Mouse (Mus musculus): ENCODE data around the gene Tmub2.

The Tmub2 gene

GRCm38 (mm10) chr11:102308979-102309378 lies 24.2 kb downstream of the Tmub2 start:
- DNase-seq, result peak; percentile 99

DNA sequence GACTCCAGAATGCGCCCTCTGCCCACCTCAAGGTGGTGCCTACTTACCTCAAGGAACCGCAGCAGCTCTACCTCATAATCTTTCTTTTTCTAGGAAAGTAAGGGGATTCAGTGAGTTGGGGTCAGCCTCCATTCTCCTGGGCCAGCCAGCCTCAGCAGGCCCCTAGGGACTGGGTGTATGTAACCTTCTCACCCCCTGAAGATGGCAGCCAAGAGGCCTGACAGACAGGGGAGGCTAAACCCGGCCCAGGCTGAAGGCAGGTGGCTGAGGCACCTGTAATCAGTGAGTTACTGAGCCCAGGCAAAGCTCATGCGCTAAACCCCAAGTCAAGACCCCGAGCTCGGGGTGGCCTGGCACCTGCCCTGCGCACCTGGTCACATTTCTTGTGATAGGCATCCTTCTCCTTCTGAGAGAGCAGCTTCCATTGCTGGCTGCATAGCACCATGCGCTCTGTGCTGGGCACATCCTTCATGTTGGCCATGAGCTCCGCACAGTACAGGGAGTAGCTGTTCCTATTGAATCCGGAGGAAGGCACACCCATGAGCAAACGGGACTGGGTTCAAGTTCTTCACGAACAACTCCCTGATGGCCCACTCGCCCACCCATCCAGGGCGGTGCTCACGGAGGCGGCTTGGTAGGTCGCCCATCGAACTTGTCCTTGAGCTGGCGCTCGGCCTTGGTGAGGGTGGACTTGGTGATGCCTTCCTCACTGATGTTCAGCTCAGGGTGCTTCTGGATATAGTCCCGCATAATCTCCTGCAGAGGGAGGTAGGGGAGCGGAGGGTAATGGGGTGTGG lies 25.3 kb downstream of the Tmub2 start:
- no peak for DNase-seq

GRCm38 (mm10) chr11:102310768-102311695 lies 26.3 kb downstream of the Tmub2 start:
- no peak for DNase-seq

DNA sequence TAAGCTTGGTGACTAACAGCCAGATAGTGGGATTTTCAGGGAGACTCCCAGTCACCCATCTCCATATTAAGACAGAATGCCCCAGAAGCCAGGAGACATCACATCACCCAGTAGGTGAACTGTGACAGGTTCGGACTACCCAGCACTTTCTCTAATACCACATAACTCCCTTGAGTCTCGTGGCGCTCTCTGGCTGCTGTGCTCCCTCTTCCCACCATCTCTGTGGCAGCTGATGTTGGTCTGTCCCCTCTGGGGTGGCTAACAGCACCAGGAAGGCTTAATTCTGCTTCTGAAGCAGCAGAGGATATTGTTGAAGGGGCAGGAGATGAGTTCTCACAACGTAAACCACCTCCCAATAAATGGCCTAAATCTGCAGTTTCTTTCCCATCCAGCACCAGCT lies 27.2 kb downstream of the Tmub2 start:
- no peak for DNase-seq

DNA sequence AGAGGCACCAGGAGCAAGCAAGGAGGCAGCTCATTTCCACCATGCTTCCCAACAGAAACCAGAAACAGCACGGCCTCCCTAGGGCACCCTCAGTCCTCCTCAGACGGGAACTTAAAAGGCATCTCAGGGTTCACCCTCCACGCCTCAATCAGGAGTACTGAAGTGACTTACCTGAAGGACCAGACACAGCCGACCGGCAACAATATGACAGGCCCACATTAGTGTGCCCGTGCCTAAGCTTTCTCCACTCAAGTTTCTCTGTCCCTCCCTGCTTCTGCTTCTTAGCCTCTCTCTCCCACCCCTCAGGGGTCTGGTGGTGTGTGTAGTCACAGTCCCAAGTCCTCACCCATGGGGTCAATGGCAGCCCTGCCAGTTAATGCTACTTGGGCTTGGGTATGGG lies 27.9 kb downstream of the Tmub2 start:
- no peak for DNase-seq

GRCm38 (mm10) chr11:102314321-102314720 lies 29.6 kb downstream of the Tmub2 start:
- DNase-seq, result no peak

DNA sequence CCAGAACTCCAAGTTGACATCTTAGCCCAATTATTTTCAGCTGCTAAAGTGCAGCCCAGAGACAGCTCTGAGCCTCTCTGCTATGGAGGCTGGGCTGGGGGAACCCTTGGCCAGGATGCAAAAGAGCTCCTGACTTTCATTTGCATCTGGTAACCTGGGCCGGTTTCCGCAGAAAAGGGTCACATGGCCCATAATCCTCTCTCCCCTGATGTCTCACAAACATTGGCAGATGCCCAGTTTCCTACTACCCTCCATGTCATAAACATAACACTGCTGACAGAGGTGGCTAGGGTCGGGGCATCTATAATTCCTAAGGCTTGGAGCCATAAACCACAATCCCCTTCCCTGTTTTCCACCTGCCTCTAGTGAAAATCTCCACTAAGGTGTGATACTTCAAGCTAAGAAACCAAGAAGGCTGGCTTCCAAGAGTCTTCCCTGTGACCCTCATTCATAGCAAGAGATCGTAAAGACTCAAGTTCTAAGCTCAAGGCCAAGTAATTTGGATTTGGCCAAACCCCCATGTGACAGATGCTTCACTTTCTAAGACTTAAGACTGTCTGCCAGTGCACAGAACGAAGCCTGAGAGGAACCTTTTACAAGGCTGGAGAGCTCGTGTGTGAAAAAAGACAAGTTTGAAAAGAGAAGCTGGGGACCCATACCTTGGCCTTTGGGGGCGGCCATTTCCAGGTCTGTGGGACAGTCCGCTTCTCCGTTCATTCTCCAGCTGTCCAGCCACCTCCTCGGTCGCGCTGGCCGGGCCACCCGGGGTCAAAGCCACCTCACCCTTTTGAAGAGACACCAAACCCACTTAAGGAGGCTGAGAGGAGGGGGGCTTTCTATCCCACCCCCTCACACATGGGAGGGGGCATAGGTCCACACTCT lies 31.2 kb downstream of the Tmub2 start:
- DNase-seq, result no peak

GRCm38 (mm10) chr11:102316572-102317297 lies 32.0 kb downstream of the Tmub2 start:
- DNase-seq, result peak; percentile 92

DNA sequence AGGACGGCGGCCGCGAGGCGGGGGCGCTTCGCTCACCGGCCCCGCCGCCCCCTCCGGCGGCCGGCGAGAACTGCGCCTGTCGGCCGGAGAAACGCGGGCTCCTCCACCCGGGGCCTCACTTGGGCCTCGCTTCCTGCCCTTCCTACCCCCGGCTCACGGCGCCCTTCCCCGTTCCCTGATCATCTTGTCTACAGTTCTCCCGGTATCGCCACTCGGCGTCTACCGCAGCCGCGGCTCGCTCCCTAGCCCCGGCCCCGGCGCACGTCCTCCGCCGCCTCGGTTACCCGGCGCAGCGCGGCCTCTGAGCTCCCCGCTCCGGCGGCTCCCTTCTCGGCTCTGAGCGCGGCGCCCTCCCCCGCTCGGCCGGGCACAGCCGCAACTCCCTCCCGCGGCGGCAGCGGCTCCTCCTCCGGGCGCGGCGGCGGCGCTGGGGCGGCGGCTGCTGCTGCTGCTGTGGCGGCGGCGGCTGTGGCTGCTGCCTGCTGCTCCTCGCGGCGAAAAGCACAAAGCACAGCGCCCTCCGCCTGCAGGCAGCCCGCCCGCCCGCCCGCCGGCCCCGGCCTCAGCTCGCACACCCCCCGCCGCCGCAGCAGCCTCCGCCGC lies 32.7 kb downstream of the Tmub2 start:
- DNase-seq, result peak; percentile 53

DNA sequence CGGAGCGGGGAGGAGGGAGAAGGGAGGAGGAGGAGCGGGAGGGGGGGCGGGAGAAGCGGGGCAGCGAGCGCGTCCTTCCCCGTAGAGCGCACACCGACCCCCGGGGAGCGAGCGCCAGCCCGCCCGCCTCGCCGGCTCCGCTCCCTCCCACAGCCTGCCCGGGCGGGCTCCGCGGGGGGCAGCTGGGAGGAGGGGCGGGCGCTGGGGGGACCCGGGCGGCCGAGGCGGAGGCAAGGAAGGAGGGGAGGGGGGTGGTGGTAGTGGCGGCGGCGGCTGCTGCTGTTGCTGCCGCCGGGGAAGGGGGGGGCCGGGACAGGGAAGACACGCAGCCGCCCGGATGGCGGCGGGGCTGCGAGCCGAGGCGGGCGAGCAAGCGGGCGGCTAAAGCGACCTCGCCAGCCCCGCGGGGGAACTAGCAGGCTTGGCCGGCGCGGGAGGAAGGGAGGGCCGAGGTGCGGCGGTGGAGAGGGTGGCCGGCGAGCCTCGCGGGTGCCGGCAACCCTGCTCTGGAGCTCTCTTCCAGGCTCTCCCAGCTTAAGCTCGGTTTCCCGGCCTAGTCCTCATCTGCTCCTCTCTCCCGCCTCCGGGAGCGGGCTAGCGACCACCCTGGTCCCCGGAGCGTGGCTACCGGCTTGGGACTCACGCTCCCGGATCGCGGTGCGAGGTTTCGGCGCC lies 33.3 kb downstream of the Tmub2 start:
- peak; percentile 78 for DNase-seq

- DNase-seq, result peak; percentile 57
These were observed 34.1 kb downstream of the Tmub2 start for GRCm38 (mm10) chr11:102318576-102319409.

DNA sequence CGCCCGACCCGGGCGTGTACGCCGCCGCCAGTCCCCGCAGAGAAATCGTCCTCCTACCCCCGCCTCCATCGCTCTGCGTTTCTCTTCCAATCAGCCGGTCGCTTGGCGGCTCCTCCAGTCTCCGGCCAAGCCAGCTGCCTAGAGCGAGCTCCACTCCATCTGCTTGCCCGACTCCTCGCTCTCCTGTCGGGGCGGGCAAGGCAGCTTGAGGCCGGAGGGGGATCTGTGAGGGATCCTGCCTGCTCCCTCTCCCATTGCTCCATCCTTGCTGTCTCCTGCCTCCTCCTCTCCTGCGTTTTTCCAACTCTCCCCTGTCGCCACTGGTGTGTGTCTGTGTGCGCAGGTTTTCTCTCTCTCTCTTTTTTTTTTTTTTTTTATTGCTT lies 34.7 kb downstream of the Tmub2 start, which contains the start of gene Ubtf:
Ubtf (minus strand) TSS at position 333 of the 383 bp plus-strand sequence.
- DNase-seq, result peak; percentile 80

- DNase-seq, result peak; percentile 93
These were observed 35.4 kb downstream of the Tmub2 start for GRCm38 (mm10) chr11:102319941-102320685.

DNA sequence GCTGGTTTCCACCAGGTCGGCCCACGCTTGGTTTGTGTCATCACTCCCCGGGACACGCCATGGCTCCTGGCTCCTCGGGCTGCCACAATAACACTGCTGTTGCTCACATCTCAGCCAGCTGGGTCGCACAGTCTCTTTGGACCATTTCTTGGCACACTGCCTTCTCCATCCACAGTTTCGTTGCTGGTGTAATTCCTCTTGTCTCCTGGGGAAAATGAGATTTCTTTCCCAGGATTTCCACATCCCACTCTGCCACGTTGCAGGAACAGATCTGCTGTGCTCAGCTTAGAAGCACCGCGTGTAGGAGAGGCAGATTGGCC lies 35.9 kb downstream of the Tmub2 start:
- peak; percentile 75 for DNase-seq

GRCm38 (mm10) chr11:102321931-102322330 lies 37.2 kb downstream of the Tmub2 start:
- DNase-seq, result no peak

- peak; percentile 69 for DNase-seq
These were observed 38.8 kb downstream of the Tmub2 start for GRCm38 (mm10) chr11:102323516-102323915.

GRCm38 (mm10) chr11:102327250-102327649 lies 42.5 kb downstream of the Tmub2 start:
- no peak for DNase-seq

GRCm38 (mm10) chr11:102327839-102328238 lies 43.1 kb downstream of the Tmub2 start:
- no peak for DNase-seq

DNA sequence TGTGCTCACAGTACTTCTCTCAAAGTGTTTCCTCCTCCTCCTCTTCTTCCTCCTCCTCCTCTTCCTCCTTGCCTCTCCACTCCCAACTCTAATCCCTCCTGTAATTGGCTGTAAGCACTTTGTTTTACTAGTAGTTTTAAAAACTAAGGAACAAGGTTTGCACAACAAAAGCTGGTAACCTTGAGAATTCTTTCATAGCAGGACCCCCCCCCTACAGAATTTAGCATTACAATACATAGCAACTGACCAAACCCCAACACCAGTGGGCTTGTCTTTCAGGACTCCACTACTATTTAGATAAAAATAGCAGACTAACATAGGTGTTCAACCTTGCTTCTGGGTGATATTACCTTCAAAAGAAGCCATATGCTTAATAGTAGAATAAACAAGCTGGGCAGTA lies 44.8 kb downstream of the Tmub2 start:
- no peak for DNase-seq

All from lung, postnatal 36 days (tissue).